In genomic region chr11:117974327-117975125, GRCm38 (mm10) we compare ENCODE assay signal across 10 mouse cellular contexts. TPM values are rescaled to one million over a fixed set of nuclear protein-coding genes. Genes with fewer than 3 reads are reported as not detected.
DNase-seq lines count a peak whose midpoint lies in the region; ATAC-seq and TF ChIP-seq lines count a peak whose summit lies in the region.
"Had no signal": no experiment of that assay in that cellular context is flagged by ENCODE, and none has a peak within 500 bp of the region (broad histone marks: within the 10 kb centered on the region; RNA-seq: fewer than 3 reads in every experiment).

No protein-coding gene starts in this region.

- peak overlapping the region; percentile 77; the same call in 1 of the 2 replicates for H3K27ac ChIP-seq in kidney, postnatal 0 days
- H3K27ac ChIP-seq in embryonic facial prominence, embryonic 14.5 days (replicated peaks; ENCODE audit: low read depth, low read length) = peak overlapping the region; percentile 80; the same call in 1 of the 2 replicates
- no peak overlapping the region for H3K27ac ChIP-seq in left cerebral cortex, adult 2 months
- H3K27ac ChIP-seq: layer of hippocampus, adult 2 months had no signal

- 53% methylated on average over 14 of the region's 14 CpGs for WGBS in kidney, postnatal 0 days
- WGBS in embryonic facial prominence, embryonic 14.5 days = 35% methylated on average over 14 of the region's 14 CpGs

- no peak for DNase-seq in kidney, postnatal 0 days (ENCODE audit: low spot score)
- DNase-seq in kidney, adult 9 months = no peak
- DNase-seq in Muller cell, postnatal 12 days (ENCODE audit: inconsistent ontology term) = peak; percentile 48
- no peak for DNase-seq in embryonic facial prominence, embryonic 14.5 days (ENCODE audit: low spot score)
- peak; percentile 39 for DNase-seq in mesoderm, embryonic 11.5 days (ENCODE audit: low read depth, low spot score)
- DNase-seq in left cerebral cortex, adult 2 months (ENCODE audit: extremely low spot score in 1 of 2, low spot score in 2 of 2) = no peak
- DNase-seq in frontal cortex, postnatal 10 days (ENCODE audit: low spot score in 2 of 2) = no peak
- no peak for DNase-seq in cerebellum, postnatal 14 days

- TF ChIP-seq CTCF in kidney, postnatal 0 days (IDR thresholded peaks at IDR 0.05; ENCODE audit: low read depth) = no peak
- TF ChIP-seq CTCF in left cerebral cortex, adult 2 months (IDR thresholded peaks at IDR 0.05) = no peak

- H3K4me1 ChIP-seq in kidney, postnatal 0 days (replicated peaks; ENCODE audit: insufficient read depth, low read length) = peaks cover 19% of the 10 kb centered on the region
- H3K4me1 ChIP-seq in embryonic facial prominence, embryonic 14.5 days (ENCODE audit: control insufficient read depth, insufficient read depth, low read length) = peaks cover 20% of the 10 kb centered on the region

- H3K4me2 ChIP-seq in kidney, postnatal 0 days (ENCODE audit: low read length) = no peak overlapping the region
- H3K4me2 ChIP-seq in embryonic facial prominence, embryonic 14.5 days (ENCODE audit: low read depth, low read length) = no peak overlapping the region

- intact Hi-C loops in left cerebral cortex, adult 2 months (cut with DNase I) = no loop called here

- H3K4me3 ChIP-seq in kidney, postnatal 0 days (replicated peaks; ENCODE audit: low read depth, low read length) = no peak overlapping the region
- H3K4me3 ChIP-seq in embryonic facial prominence, embryonic 14.5 days (ENCODE audit: low read depth, low read length) = no peak overlapping the region
- H3K4me3 ChIP-seq in left cerebral cortex, adult 2 months = no peak overlapping the region
- H3K4me3 ChIP-seq: layer of hippocampus, adult 2 months; neural tube, embryonic 12.5 days had no signal

- H3K27me3 ChIP-seq in kidney, postnatal 0 days (ENCODE audit: insufficient read depth, low read length) = no peaks in the 10 kb centered on the region
- no peaks in the 10 kb centered on the region for H3K27me3 ChIP-seq in embryonic facial prominence, embryonic 14.5 days (replicated peaks; ENCODE audit: control insufficient read depth, insufficient read depth, low read length)
- H3K27me3 ChIP-seq: neural tube, embryonic 12.5 days had no signal

- H3K9ac ChIP-seq in kidney, postnatal 0 days (ENCODE audit: low read depth, low read length) = no peak overlapping the region
- no peak overlapping the region for H3K9ac ChIP-seq in embryonic facial prominence, embryonic 14.5 days (ENCODE audit: low read depth, low read length)
- H3K9ac ChIP-seq: neural tube, embryonic 12.5 days had no signal

- no peaks in the 10 kb centered on the region for H3K36me3 ChIP-seq in kidney, postnatal 0 days (ENCODE audit: insufficient read depth, low read length)
- no peaks in the 10 kb centered on the region for H3K36me3 ChIP-seq in embryonic facial prominence, embryonic 14.5 days (ENCODE audit: control insufficient read depth, insufficient read depth, low read length)
- H3K36me3 ChIP-seq: neural tube, embryonic 12.5 days had no signal

- no peak for ATAC-seq in kidney, postnatal 0 days (replicated peaks; ENCODE audit: low FRiP score, low read depth)
- ATAC-seq in embryonic facial prominence, embryonic 14.5 days (ENCODE audit: low read depth) = no peak

- H3K9me3 ChIP-seq in kidney, postnatal 0 days (replicated peaks; ENCODE audit: low read length) = no peaks in the 10 kb centered on the region
- no peaks in the 10 kb centered on the region for H3K9me3 ChIP-seq in embryonic facial prominence, embryonic 14.5 days (ENCODE audit: control insufficient read depth, low read length)
- H3K9me3 ChIP-seq: neural tube, embryonic 12.5 days had no signal

RNA-seq across cellular contexts. Expression of gene Socs3, which starts 4.7 kb away (rescaled TPM):
- polyA plus RNA-seq in kidney, postnatal 0 days (2015; fragmentation: Nextera tagmentation; extraction: Ambion mirVana) = 11.7 and 14.4 TPM in 2 replicates
- 6.8 and 8.3 TPM in 2 replicates for polyA plus RNA-seq in embryonic facial prominence, embryonic 14.5 days (2014; fragmentation: Nextera tagmentation; extraction: Ambion mirVana)
- total RNA-seq in left cerebral cortex, adult 2 months (2021) = 1 to 10 TPM; 4.4 to 6.1 TPM

RNA-seq across cellular contexts. Expression of gene Pgs1, which starts 11.6 kb away (rescaled TPM):
- 29.6 and 32.0 TPM in 2 replicates for polyA plus RNA-seq in kidney, postnatal 0 days (2015; fragmentation: Nextera tagmentation; extraction: Ambion mirVana)
- 31.0 and 34.7 TPM in 2 replicates for polyA plus RNA-seq in embryonic facial prominence, embryonic 14.5 days (2014; fragmentation: Nextera tagmentation; extraction: Ambion mirVana)
- 10 to 100 TPM; 83.3 to 85.5 TPM for total RNA-seq in left cerebral cortex, adult 2 months (2021)

Comparison
In these comparisons a context has a peak if more than half of its experiments do, and no peak if none do; other contexts are left out.
1. DNase-seq: peak in Muller cell, postnatal 12 days (single experiment) and mesoderm, embryonic 11.5 days (single experiment); none in kidney, postnatal 0 days (single experiment), kidney, adult 9 months (single experiment), embryonic facial prominence, embryonic 14.5 days (single experiment), left cerebral cortex, adult 2 months (0 of 2), frontal cortex, postnatal 10 days (0 of 2) and cerebellum, postnatal 14 days (0 of 2).